Mouse (Mus musculus) MEL (cell line): ENCODE measurements around the gene Tmem239.

Experiments used
- CTCF ChIP-seq, 3 experiments: IDR thresholded peaks in 2 of 3; conservative IDR thresholded peaks in 1 of 3; 2 replicates each; pipeline ENCODE4 v1.5.1; 2011 to 2012; ENCODE audit warnings: low read length in 3 of 3, low read depth in 2 of 3, mild to moderate bottlenecking in 2 of 3, improper control_type of control experiment in 1 of 3, inconsistent platforms in 1 of 3, mixed read lengths in 1 of 3, moderate library complexity in 1 of 3; ENCODE audit not compliant: control insufficient read depth in 1 of 3, insufficient read depth in 1 of 3, poor library complexity in 1 of 3, severe bottlenecking in 1 of 3
- EP300 ChIP-seq, 2 experiments: IDR thresholded peaks; 2 replicates each; pipeline ENCODE4 v1.6.1; 2011; ENCODE audit warnings: improper control_type of control experiment in 2 of 2, low read length in 2 of 2, low read depth in 1 of 2, mild to moderate bottlenecking in 1 of 2
- ETS1 ChIP-seq: IDR thresholded peaks from 2 replicates; pipeline ENCODE4 v1.6.1; 2012; ENCODE audit warnings: low read depth, mild to moderate bottlenecking, inconsistent platforms, low read length, improper control_type of control experiment, moderate library complexity
- GATA1 ChIP-seq: IDR thresholded peaks from 2 replicates; pipeline ENCODE4 v1.6.1; 2011; ENCODE audit warnings: low read depth, low read length, improper control_type of control experiment
- HCFC1 ChIP-seq: IDR thresholded peaks from 2 replicates; pipeline ENCODE4 v1.6.1; 2012; ENCODE audit warnings: low read depth, mild to moderate bottlenecking, inconsistent platforms, low read length, improper control_type of control experiment, moderate library complexity
- POLR2A ChIP-seq, 2 experiments: IDR thresholded peaks; 2 replicates each; pipeline ENCODE4 v1.6.1; 2011 to 2012; ENCODE audit warnings: low read length in 2 of 2, mild to moderate bottlenecking in 2 of 2, control low read depth in 1 of 2, improper control_type of control experiment in 1 of 2, low read depth in 1 of 2, moderate library complexity in 1 of 2; ENCODE audit not compliant: control insufficient read depth in 1 of 2, insufficient read depth in 1 of 2, poor library complexity in 1 of 2
- TCF12 ChIP-seq: IDR thresholded peaks from 2 replicates; pipeline ENCODE4 v1.6.1; 2014; ENCODE audit warnings: low read depth, mild to moderate bottlenecking, inconsistent platforms, low read length, improper control_type of control experiment, moderate library complexity
- ZKSCAN1 ChIP-seq: IDR thresholded peaks from 2 replicates; pipeline ENCODE4 v1.6.1; 2012; ENCODE audit warnings: low read depth, mild to moderate bottlenecking, inconsistent platforms, low read length, improper control_type of control experiment, moderate library complexity

DNA sequence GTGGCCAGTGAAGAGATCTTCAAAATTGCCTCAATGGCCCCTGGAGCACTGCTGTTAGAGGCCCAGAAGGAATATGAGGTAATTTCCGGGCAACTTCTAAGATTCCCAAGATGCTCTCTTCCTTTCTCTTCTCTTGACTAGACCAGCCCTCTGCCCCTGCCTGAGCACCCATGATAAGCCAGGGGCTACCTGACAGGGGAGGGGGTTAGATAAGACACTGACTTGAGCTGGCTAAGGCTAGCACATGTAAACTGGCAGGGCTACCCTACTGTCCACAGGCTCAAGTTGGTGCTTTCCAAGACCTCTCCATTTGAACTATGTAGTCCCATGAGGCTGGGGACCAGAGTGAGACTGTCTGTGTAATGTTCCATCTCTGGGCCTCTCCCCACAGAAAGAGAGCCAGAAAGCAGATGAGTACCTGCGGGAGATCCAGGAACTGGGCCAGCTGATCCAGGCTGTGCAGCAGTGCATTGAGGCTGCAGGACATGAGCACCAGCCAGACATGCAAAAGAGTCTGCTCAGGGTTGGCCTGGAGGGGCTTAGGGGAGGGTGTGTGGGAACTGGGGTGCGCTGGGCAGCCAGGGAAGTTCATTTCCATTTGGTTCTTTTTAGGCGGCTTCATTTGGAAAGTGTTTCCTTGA, 33.7 kb downstream of the Tmem239 start:
- TF ChIP-seq ETS1 (no peak), CTCF (IDR thresholded peaks at IDR 0.05 in 2 of 3, conservative IDR thresholded peaks at IDR 0.05 in 1 of 3; ENCODE audit: control insufficient read depth in 1 of 3, insufficient read depth in 1 of 3, low read depth in 2 of 3, low read length in 3 of 3, poor library complexity in 1 of 3, severe bottlenecking in 1 of 3) (no peak), POLR2A (IDR thresholded peaks at IDR 0.05; ENCODE audit: control insufficient read depth in 1 of 2, insufficient read depth in 1 of 2, low read depth in 1 of 2, low read length in 2 of 2, poor library complexity in 1 of 2) (no peak), GATA1 (no peak), EP300 (IDR thresholded peaks at IDR 0.05; ENCODE audit: low read depth in 1 of 2, low read length in 2 of 2) (no peak), ZKSCAN1 (no peak), TCF12 (no peak), HCFC1 (no peak)
